Mouse (Mus musculus): ENCODE measurements around the gene Slc25a5. TPM values are rescaled to one million over a fixed set of nuclear protein-coding genes. Genes with fewer than 3 reads are reported as not detected.
A peak's percentile ranks its signal among the peaks of the same experiment; 100 is the strongest.

Slc25a5 gene
- polyA plus RNA-seq, 1 experiment from 2014 or later: 565 TPM

- no peaks in the 10 kb centered on the region for H3K36me3 ChIP-seq
- no peak overlapping the region for H3K9ac ChIP-seq
- H3K4me2 ChIP-seq: no peak overlapping the region
- no peaks in the 10 kb centered on the region for H3K9me3 ChIP-seq
- no peak overlapping the region for H3K4me3 ChIP-seq
- no peaks in the 10 kb centered on the region for H3K27me3 ChIP-seq
- H3K27ac ChIP-seq (replicated peaks): no peak overlapping the region
- no peak for ATAC-seq (ENCODE audit: low read depth)
- WGBS: 73% methylated on average over 5 of the region's 5 CpGs
- H3K4me1 ChIP-seq (replicated peaks): peaks cover 7% of the 10 kb centered on the region
These were observed 8.7 kb downstream of the Slc25a5 start for GRCm38 (mm10) chrX:36804196-36804595.

- H3K36me3 ChIP-seq: no peaks in the 10 kb centered on the region
- H3K4me3 ChIP-seq: no peak overlapping the region
- H3K9me3 ChIP-seq: no peaks in the 10 kb centered on the region
- H3K4me1 ChIP-seq (replicated peaks): peaks cover 7% of the 10 kb centered on the region
- H3K9ac ChIP-seq: no peak overlapping the region
- no peaks in the 10 kb centered on the region for H3K27me3 ChIP-seq
- H3K27ac ChIP-seq (replicated peaks): no peak overlapping the region
- WGBS: 47% methylated on average over 5 of the region's 5 CpGs
- no peak for ATAC-seq (ENCODE audit: low read depth)
- no peak overlapping the region for H3K4me2 ChIP-seq
These were observed 10.2 kb downstream of the Slc25a5 start for GRCm38 (mm10) chrX:36805466-36806235.

DNA sequence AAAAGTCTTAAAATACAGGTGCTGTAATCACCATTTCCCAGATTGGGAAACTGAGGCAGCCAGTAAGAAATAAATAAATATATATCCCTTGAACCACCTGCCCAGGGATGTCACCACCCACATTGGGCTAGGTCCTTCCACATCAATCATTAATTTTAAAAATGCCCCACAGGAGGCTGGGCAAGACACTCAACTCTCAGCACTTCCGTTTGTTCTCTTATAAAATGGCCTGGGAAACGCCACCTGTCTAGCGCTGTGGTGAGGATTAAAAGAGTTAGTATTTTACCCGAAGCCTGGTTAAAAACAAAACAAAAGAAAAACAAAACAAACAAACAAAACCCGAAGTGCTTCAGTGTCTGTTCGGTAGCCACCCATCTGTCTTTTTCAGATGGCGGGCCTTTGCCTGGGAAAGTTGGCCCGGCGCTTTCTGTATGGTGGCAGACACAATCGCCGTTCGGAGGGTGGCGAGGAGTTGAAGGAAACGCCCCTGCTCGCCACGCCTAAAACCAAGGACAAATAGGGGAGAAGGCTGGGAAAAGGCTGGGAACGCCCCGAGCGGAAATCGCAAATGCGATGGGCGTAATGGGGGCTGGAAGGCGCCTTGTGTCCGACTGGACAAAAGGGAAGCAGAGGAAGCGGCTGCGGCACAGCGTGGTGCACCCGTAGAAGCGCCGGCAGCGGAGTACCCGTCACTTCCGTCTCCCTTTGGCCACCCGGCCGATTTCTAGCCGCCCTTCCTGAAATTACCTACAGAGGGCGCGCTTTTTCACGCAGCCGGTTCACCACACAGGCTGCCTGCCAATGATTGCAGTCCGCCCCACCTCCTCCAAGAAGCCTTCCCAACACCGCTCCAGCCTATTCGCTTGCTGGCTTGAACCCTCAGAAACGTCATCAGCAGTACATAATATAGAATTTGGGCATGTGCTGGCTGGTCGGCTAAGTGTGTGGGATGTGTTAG lies 12.2 kb downstream of the Slc25a5 start:
- H3K27ac ChIP-seq (replicated peaks): peak overlapping the region; percentile 81
- 17% methylated on average over 39 of the region's 45 CpGs for WGBS
- peak overlapping the region; percentile 37 for H3K4me3 ChIP-seq
- no peaks in the 10 kb centered on the region for H3K27me3 ChIP-seq
- H3K4me2 ChIP-seq: peak overlapping the region; percentile 55
- no peaks in the 10 kb centered on the region for H3K9me3 ChIP-seq
- H3K36me3 ChIP-seq: no peaks in the 10 kb centered on the region
- H3K4me1 ChIP-seq (replicated peaks): peaks cover 7% of the 10 kb centered on the region
- H3K9ac ChIP-seq: peak overlapping the region; percentile 60
- peak; percentile 88 for ATAC-seq (ENCODE audit: low read depth)

- ATAC-seq (ENCODE audit: low read depth): peak; percentile 40
- no peaks in the 10 kb centered on the region for H3K27me3 ChIP-seq
- peak overlapping the region; percentile 37 for H3K4me3 ChIP-seq
- H3K9ac ChIP-seq: no peak overlapping the region
- WGBS: 81% methylated on average over 6 of the region's 6 CpGs
- H3K4me1 ChIP-seq (replicated peaks): peaks cover 7% of the 10 kb centered on the region
- peak overlapping the region; percentile 55 for H3K4me2 ChIP-seq
- no peaks in the 10 kb centered on the region for H3K36me3 ChIP-seq
- H3K27ac ChIP-seq (replicated peaks): peak overlapping the region; percentile 81
- H3K9me3 ChIP-seq: no peaks in the 10 kb centered on the region
These were observed 12.8 kb downstream of the Slc25a5 start for GRCm38 (mm10) chrX:36808318-36808683.

DNA sequence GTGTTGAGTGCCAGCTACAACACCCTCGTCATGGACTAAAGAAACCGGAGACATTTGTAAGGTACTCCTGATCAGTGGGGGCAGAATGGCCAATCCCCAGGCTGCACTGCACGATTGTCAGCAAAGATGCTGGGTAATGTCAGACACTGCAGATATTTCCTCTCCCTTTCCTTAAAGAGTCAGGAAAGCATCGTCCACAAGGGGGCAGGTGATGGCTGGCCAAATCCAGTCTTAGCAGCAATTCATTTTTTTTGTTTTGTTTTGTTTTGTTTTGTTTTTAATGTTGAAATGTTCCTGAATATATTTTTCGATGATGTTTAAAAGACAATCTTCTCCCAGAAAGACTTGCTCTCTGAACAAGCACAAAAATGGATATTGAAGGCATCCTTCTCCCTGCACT lies 15.9 kb downstream of the Slc25a5 start:
- H3K36me3 ChIP-seq: no peaks in the 10 kb centered on the region
- no peaks in the 10 kb centered on the region for H3K27me3 ChIP-seq
- peaks cover 12% of the 10 kb centered on the region for H3K4me1 ChIP-seq (replicated peaks)
- no peak overlapping the region for H3K4me3 ChIP-seq
- no peak overlapping the region for H3K9ac ChIP-seq
- H3K4me2 ChIP-seq: no peak overlapping the region
- WGBS: 56% methylated on average over 5 of the region's 5 CpGs
- H3K9me3 ChIP-seq: no peaks in the 10 kb centered on the region
- ATAC-seq (ENCODE audit: low read depth): no peak
- no peak overlapping the region for H3K27ac ChIP-seq (replicated peaks)

- H3K4me1 ChIP-seq (replicated peaks): peaks cover 13% of the 10 kb centered on the region; the same call in 1 of the 2 replicates
- no peak overlapping the region for H3K27ac ChIP-seq (replicated peaks)
- H3K9me3 ChIP-seq: no peaks in the 10 kb centered on the region
- ATAC-seq (ENCODE audit: low read depth): no peak
- no peaks in the 10 kb centered on the region for H3K27me3 ChIP-seq
- H3K36me3 ChIP-seq: no peaks in the 10 kb centered on the region
- no peak overlapping the region for H3K9ac ChIP-seq
- H3K4me3 ChIP-seq: no peak overlapping the region
- H3K4me2 ChIP-seq: no peak overlapping the region
- WGBS: 72% methylated on average over 8 of the region's 8 CpGs
These were observed 18.8 kb downstream of the Slc25a5 start for GRCm38 (mm10) chrX:36814161-36814836.

DNA sequence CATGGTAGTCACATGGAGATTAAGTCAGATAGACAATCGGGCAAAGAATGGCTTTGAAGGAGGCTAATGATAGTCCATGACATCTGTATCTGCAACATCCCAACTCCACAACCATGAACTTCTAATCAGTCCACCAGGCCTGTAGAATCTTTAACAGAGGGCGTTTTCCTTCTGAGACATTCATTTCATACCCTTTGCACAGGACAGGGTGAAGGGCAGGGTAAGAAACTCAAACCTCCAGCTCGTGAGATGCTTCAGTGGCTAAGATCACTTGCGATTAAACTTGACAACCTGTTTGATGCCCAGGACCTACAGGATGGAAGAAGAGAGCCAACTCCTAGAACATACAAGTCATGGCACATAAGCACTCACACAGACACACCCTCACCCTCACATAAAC lies 19.6 kb downstream of the Slc25a5 start:
- H3K36me3 ChIP-seq: no peaks in the 10 kb centered on the region
- no peak overlapping the region for H3K9ac ChIP-seq
- no peak overlapping the region for H3K4me3 ChIP-seq
- H3K27me3 ChIP-seq: no peaks in the 10 kb centered on the region
- peaks cover 13% of the 10 kb centered on the region; the same call in 1 of the 2 replicates for H3K4me1 ChIP-seq (replicated peaks)
- no peak for ATAC-seq (ENCODE audit: low read depth)
- WGBS: 86% methylated on average over 4 of the region's 4 CpGs
- no peak overlapping the region for H3K27ac ChIP-seq (replicated peaks)
- no peak overlapping the region for H3K4me2 ChIP-seq
- no peaks in the 10 kb centered on the region for H3K9me3 ChIP-seq

DNA sequence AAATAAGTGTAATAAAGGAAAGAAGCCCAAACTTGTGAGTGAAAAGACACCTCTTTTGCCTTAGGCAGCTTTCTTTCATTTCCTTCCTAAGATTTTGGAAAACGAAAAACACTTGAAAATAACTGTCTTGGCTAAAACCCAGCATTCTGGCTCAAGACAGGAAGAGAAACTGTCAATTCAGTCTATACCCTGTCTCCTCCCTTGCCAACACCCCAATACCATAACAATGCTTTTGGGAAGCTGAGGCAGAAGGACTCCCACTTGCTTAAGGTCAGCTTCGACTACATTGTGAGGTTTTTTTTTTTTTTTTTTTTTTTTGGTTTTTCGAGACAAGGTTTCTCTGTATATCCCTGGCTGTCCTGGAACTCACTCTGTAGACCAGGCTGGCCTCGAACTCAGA lies 20.0 kb downstream of the Slc25a5 start:
- 79% methylated on average over 3 of the region's 4 CpGs for WGBS
- no peak for ATAC-seq (ENCODE audit: low read depth)

GRCm38 (mm10) chrX:36816368-36816899 lies 21.0 kb downstream of the Slc25a5 start:
- H3K9ac ChIP-seq: 0 out of 2 replicates have a peak overlapping the region, but pooled peaks have one; percentile 52
- H3K9me3 ChIP-seq: no peaks in the 10 kb centered on the region
- peak overlapping the region; percentile 88 for H3K27ac ChIP-seq (replicated peaks)
- peaks cover 13% of the 10 kb centered on the region; the same call in 1 of the 2 replicates for H3K4me1 ChIP-seq (replicated peaks)
- H3K4me3 ChIP-seq: peak overlapping the region; percentile 8; the same call in 1 of the 2 replicates
- no peaks in the 10 kb centered on the region for H3K27me3 ChIP-seq
- H3K36me3 ChIP-seq: no peaks in the 10 kb centered on the region
- 32% methylated on average over 8 of the region's 8 CpGs for WGBS
- H3K4me2 ChIP-seq: peak overlapping the region; percentile 46
- peak; percentile 45 for ATAC-seq (ENCODE audit: low read depth)

More for the DNA sequence above, 20.0 kb downstream of the Slc25a5 start:
- H3K9me3 ChIP-seq: no peaks in the 10 kb centered on the region
- no peak overlapping the region for H3K4me3 ChIP-seq
- H3K9ac ChIP-seq: no peak overlapping the region
- H3K27me3 ChIP-seq: no peaks in the 10 kb centered on the region
- no peaks in the 10 kb centered on the region for H3K36me3 ChIP-seq
- no peak overlapping the region for H3K4me2 ChIP-seq
- H3K4me1 ChIP-seq (replicated peaks): peaks cover 13% of the 10 kb centered on the region; the same call in 1 of the 2 replicates
- H3K27ac ChIP-seq (replicated peaks): no peak overlapping the region

- ATAC-seq (ENCODE audit: low read depth): peak; percentile 75
- Histone ChIP-seq H3K9ac (peak overlapping the region; percentile 52; the same call in 1 of the 2 replicates), H3K4me3 (peak overlapping the region; percentile 8; the same call in 1 of the 2 replicates), H3K4me1 (replicated peaks) (peaks cover 13% of the 10 kb centered on the region; the same call in 1 of the 2 replicates), H3K36me3 (no peaks in the 10 kb centered on the region), H3K9me3 (no peaks in the 10 kb centered on the region), H3K27ac (replicated peaks) (peak overlapping the region; percentile 88), H3K4me2 (peak overlapping the region; percentile 46), H3K27me3 (no peaks in the 10 kb centered on the region)
- 11% methylated on average over 10 of the region's 10 CpGs for WGBS
These were observed 21.5 kb downstream of the Slc25a5 start for GRCm38 (mm10) chrX:36816953-36817441.

DNA sequence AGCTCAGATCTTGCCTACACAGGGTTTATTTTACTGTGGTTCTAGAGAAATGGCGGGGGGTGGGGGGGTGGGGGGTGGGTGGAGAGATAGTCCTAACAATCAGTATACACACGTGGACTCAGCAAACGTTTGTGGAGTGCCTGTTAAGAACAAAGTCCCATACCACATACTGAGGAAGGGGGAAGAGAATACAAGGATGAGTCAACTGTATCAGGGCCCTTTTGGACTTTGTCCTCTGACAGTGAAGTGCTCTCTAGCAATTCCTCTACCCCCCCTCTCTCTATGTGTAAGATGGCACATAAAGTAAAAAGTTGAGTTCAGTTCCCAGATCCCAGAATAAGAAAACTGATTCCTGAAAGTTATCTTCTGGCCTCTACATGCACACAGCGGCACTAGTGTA lies 24.1 kb downstream of the Slc25a5 start:
- H3K27ac ChIP-seq (replicated peaks): no peak overlapping the region
- H3K4me2 ChIP-seq: no peak overlapping the region
- peaks cover 13% of the 10 kb centered on the region; the same call in 1 of the 2 replicates for H3K4me1 ChIP-seq (replicated peaks)
- H3K36me3 ChIP-seq: no peaks in the 10 kb centered on the region
- no peak overlapping the region for H3K9ac ChIP-seq
- no peaks in the 10 kb centered on the region for H3K9me3 ChIP-seq
- no peak for ATAC-seq (ENCODE audit: low read depth)
- H3K27me3 ChIP-seq: no peaks in the 10 kb centered on the region
- 56% methylated on average over 4 of the region's 4 CpGs for WGBS
- no peak overlapping the region for H3K4me3 ChIP-seq

Measured in neural tube, embryonic 13.5 days (tissue).